Mouse (Mus musculus) activated CD4-positive, CD25-positive, alpha-beta regulatory T cell (primary cell): Measurements from ENCODE around the gene Zfp663. TPM values are rescaled to one million over a fixed set of nuclear protein-coding genes. Genes with fewer than 3 reads are reported as not detected.

Experiments used
- polyA plus RNA-seq, 2 experiments: library from polyadenylated mRNA; unstranded; fragments of 100-300 nt; shearing (Covaris generic); gene quantifications; one replicate each; pipeline ENCODE4 v1.2.1; 2017

Gene Zfp663
- polyA plus RNA-seq: under 1 TPM in 1 of 2 experiments, not detected in 1; 0.11 TPM

DNA sequence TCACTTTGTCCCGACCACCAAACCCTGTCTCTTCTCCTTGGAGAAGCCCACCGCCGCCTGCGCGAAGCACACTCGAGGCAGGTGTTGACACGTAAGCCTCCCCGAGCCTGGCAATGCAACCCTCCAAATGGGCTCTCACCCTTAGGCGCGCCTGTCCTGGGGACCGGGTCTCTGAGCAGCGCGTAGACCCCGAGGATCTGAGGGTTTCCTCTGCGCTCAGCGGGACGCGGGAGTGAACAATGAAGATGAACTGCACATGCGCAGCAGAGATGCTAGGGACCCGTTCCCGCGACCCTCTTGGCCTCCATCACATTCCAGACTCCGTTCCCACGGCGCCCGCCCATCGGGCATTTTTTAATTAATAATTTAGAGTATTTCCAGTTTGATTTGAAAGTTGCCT lies at the start of gene Zfp663:
Gene Zfp663, minus strand, starts transcription at position 234 of the 400 bp plus-strand sequence.

GRCm38 (mm10) chr2:165387844-165388495 lies 19.4 kb upstream of the Zfp663 start, which contains the start of gene Zfp334:
Gene Zfp334, minus strand, starts transcription at chr2:165388259.

DNA sequence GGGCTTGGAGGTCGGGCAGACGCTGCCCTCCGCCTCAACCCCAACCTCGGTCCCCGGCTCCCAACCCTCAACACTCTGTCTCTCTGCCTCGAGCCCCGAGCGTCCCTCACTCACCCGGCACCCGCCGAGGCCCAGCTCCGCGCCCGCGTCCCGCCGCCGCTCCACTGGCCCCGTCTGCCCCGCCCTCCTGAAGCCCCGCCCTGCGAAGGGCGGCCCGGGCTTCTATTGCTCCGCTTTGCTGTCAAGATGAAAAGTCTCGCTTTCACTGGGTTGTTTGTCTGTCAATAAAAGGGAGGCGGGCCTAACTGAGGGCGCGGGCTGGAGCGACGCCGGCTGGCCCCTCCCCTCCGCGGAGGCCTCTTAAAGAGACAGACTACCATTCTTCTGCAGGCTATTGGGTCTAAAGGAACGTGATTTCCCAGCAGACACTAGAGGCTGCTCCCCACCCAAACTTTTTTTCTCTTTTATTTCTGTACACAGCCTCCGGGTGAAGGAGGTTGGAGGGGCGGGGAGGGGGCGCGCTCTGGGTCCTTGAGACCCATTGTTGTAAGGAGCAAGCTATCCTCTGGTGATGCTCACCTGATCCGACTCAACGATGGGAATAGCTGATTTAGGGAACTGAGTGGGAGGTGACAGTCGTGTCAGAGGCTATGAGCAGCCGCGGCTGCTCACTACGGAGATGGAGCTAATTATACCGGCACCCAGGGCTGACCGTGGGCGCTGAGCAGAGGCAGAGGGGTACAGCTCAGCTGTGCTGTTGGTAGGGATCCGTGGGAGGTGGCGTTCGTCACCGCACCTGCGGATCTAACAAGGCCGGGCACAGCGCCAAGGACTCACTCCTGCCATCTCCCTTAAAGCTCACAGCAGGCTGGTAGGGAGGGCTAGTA lies 42.0 kb downstream of the Zfp663 start, which contains the start of gene Elmo2:
Gene Elmo2, minus strand, starts transcription at position 176 of the 887 bp plus-strand sequence.

Other genes starting within 250 kb of the Zfp663 start
- under 1 TPM in 1 of 2 experiments, not detected in 1; 0.11 TPM for gene Cdh22, start 133.9 kb downstream of the Zfp663 start, polyA plus RNA-seq
- gene Slc35c2, start 80.9 kb downstream of the Zfp663 start, polyA plus RNA-seq: 10 to 100 TPM; 40.2 to 46.9 TPM
- gene Elmo2, start 42.2 kb downstream of the Zfp663 start, polyA plus RNA-seq: 10 to 100 TPM; 49.3 to 57.7 TPM
- not detected for gene Zfp334, start 19.5 kb upstream of the Zfp663 start, polyA plus RNA-seq
- gene Ocstamp, start 31.7 kb upstream of the Zfp663 start, polyA plus RNA-seq: under 1 TPM in 1 of 2 experiments, not detected in 1; 0.38 TPM
- under 1 TPM; 0.06 to 0.10 TPM for gene Slc13a3, start 104.5 kb upstream of the Zfp663 start, polyA plus RNA-seq
- 10 to 100 TPM; 33.8 to 38.8 TPM for gene Trp53rka, start 124.6 kb upstream of the Zfp663 start, polyA plus RNA-seq
- gene Slc2a10, start 135.1 kb upstream of the Zfp663 start, polyA plus RNA-seq: under 1 TPM in 1 of 2 experiments, not detected in 1; 0.17 TPM
- gene Eya2, start 226.3 kb upstream of the Zfp663 start, polyA plus RNA-seq: 1 to 10 TPM; 5.0 to 6.1 TPM